Mouse (Mus musculus): ENCODE measurements around the gene Lyar.

Lyar gene

DNA sequence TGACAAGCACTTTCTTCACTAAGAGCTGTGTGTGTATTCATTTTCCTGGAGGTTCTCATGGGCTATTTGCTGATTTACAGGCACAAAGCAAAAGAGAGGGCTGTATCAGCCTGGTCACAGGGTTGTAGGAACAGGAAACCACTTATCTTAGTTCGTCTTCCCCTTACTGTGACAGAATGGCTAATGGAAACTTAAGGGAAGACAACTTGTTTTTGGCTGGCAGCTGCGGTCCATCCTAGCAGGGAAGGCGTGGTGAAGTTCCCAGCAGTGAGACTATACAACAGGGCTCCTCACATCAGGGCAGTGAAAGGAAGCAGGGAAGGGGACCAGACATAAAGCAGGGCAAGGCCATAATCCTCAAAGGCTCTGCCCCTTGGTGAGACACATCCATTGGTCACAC lies 35.4 kb downstream of the Lyar start:
- no peak for DNase-seq (ENCODE audit: low read depth, low spot score)

DNA sequence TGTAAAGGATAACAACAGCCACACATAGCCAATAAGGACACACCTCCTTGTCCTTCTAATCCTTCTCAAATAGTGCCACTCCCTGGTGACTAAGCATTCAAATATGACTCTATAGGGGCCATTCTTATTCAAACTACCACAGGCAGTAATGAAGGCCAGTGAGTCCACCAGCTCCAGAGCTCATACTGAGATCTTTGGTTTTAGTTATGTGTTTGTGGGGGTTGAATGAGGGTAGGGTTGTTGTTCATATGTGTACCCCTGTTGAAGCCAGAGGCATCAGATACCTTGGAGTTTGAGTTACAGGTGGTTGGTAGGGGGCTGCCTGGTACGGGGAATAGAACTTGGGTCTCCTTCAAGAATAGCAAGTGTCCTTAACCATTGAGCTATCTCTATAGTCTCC lies 36.3 kb downstream of the Lyar start:
- DNase-seq (ENCODE audit: low read depth, low spot score), result no peak

DNA sequence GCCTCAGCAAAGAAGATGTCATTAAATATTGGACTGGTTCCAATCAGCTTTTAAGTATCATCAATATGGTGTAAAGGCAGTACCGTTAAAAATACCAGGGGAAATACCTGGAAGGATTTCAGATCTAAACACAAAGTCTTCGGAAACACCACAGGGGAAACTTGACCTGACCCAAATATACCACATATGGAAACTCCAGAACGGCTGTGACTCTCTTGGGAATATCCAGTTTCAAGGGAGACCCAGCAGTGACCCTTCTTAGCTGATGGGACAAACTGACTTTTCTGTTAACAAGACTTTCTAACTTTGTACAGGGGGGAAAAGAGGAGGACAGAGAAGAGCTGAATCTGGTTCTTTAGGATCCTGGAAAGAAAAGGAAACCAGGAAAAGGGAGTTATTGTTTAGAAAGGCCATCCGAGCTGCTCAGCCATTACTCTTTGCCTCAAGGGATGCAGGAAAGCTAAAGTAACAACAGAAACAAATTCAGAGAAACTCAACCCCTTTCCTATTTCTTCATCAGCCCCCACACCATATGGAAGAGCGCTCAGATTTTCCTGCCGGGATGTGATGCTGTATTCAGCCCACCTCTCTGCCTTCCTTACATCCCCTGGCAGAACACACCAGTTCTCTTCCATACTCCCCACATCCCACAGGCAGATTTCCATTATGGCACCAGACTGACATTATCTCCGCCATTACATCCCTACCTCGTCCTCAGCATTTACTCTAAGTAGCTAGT lies 37.9 kb downstream of the Lyar start:
- no peak for DNase-seq (ENCODE audit: low read depth, low spot score)

DNA sequence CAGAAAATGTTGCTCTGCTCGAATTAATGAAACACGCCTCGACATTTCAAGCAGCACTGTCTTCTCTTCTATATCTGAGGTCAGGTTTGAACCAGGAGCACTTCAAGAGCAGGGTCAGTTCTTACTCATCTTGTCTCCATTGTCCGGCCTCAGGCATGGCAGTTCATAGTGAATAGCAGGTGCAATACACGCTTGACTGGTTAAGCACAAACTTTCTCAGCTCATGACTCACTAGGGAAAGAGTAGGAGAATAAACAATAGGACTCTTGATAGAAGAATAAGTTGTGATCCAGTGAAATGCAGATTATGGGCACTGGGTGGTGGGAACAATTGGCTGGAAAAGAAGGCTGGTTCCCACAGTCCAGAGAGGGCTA lies 38.5 kb downstream of the Lyar start:
- DNase-seq (ENCODE audit: low read depth, low spot score), result no peak

DNA sequence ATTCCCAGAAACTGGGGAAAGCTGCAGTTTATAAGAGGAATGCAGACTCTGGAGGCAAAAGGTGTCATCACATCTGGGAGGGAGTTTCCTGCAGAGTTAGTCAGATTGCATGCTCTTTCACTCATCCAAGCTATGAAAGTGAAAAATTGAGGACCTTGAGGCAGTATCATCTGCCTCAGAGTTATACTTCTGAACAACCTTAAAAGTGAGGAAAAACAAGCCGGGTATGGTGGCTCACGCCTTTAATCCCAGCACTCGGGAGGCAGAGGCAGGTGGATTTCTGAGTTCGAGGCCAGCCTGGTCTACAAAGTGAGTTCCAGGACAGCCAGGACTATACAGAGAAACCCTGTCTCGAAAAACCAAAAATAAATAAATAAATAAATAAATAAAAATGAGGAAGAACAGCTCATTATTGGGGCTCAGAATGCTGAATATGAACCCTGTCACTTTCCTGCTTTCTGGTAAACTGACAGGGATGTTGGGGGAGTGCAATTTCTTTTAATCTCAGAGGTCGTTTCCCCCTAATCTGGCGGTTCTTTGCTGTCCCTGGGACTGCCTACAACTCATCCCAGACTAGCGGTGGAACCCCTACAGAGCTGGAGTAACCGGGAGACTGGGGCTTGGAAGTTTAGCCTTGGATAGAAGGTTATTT lies 39.3 kb downstream of the Lyar start:
- no peak for DNase-seq (ENCODE audit: low read depth, low spot score)

DNA sequence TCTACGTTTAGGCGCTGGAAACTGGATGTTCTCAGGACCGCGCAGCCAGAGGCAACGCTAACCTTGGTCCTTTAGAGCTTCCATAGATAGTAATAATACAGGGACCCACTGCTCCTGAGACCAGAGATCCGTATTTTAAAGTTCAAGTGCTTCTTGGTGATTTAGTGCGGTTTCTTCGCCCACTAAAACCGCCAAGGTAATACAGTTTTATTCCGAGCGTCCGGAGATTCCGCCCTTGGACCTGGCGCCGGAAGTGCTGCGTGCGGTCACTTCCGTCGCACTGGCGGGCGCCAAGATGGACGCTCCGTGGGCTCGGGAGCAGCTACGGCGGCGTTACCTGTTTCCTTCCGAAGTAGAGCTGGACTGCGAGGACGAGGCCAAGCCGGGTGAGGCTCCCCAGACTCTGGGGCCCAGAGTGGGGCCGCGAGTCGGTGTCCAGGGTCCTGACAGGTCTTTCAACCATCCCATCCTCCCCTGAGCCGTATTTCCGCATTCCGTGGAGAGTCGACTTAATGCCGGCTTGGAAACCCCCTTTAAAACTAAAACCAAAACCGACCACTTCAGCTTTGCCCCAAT lies 39.9 kb downstream of the Lyar start, which contains the start of gene Tmem128:
Gene Tmem128 (plus strand): TSS at position 79 of the 576 bp plus-strand sequence.
- peak; percentile 41 for DNase-seq (ENCODE audit: low read depth, low spot score)

DNA sequence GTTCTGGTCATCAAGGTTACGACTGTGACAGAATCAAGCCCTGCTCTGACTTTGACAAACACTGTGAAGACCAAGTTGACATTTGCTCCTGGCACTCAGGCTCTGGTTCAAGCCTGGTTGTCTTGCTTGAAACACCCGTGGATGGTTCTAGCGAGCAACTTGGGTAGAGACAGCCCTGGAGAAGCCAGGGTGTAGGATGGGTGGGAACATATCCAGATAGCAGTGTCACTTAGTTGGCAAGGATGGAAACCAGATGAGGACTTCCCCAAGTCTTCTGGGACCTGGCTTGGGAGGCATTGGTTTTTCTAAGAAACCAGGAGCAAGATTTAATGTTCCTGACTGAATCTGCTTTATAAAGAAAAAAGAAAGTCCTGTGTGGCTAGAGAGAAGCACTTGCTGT lies 50.7 kb downstream of the Lyar start:
- DNase-seq (ENCODE audit: low read depth, low spot score), result no peak

DNA sequence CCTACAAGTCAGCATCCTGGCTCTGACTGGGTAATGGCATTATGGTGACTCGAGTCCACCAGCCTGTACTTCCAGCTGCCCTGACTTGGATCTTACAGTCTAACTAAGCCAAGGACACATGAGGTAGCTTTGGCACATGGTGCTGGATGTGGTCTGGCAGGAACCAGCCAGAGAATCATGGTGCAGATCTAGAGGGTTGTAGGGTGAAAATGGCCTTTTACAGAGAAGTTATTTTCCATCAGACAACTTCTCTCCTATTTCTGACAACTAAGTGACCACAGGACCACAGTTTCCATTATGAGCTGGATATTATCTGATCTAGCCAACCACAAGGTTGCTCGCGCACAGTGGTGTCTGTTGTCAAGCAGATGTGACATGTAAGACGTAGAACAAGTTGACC lies 53.6 kb downstream of the Lyar start:
- DNase-seq (ENCODE audit: low read depth, low spot score), result no peak

DNA sequence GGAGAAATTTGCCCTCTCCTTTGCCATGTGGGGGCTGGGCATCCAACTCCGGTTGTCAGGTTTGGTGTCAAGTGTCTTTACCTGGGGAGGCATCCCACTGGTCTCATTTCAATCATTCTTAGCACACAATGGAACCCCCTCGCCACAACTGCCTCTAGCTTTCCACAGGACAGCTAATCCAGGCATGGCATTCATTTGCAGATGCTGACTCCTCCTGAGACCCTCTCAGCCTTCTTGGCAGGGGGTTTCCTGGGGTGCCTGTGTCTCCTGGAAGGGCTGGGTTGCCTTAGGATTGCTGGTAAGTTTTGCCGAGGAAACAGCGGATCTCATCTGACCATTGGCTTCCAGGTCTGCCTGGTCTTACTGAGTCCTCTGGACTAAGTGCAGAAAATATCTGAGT lies 55.5 kb downstream of the Lyar start, which contains the start of gene Otop1:
Gene Otop1 (plus strand): TSS at position 202 of the 400 bp plus-strand sequence.
- no peak for DNase-seq (ENCODE audit: low read depth, low spot score)

DNA sequence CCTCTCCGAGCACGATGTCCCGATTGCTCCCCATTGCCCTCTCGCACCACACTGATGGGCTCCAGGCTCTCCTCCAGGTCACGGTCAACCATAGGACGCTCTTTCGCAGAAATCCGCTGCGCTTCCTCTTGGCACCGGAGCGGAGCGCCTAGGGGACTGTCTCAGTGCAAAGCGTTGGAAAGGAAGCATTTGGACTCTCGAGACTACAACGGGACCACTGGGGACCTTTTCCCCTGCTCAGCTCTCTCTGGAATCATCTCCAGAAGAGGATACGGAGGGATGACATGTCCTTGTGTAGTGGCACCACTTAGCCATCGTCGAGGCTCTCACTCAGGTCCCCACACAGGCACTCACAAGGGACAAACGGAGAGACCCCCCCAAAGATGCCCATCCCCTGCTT lies 56.2 kb downstream of the Lyar start:
- no peak for DNase-seq (ENCODE audit: low read depth, low spot score)

DNA sequence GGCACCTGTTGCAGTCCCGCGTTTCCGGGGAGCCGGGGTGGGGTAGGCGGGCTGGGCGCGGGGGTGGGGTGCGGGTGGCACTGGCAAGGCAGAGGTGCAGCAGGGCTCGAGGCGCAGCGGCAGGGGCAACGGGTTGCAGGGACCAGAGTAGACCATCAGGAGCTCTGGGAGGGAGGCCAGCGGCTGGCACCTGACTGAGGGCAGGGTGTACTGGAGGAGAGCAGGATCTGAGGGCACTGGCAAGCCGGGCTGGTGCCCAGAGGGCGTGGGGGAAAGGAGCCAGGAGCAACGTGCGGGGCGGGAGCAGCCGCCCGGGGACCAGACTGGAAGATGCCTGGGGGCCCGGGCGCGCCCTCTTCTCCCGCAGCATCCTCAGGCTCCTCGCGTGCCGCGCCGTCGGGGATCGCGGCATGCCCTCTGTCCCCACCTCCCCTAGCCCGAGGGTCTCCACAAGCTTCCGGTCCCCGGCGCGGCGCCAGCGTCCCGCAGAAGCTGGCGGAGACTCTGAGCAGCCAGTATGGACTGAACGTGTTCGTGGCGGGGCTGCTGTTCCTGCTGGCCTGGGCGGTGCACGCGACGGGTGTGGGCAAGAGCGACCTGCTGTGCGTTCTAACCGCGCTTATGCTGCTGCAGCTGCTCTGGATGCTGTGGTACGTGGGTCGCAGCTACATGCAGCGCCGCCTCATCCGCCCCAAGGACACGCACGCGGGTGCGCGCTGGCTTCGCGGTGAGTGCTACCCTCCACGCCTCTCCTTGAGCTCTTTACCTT lies 57.0 kb downstream of the Lyar start:
- DNase-seq (ENCODE audit: low read depth, low spot score), result no peak

DNA sequence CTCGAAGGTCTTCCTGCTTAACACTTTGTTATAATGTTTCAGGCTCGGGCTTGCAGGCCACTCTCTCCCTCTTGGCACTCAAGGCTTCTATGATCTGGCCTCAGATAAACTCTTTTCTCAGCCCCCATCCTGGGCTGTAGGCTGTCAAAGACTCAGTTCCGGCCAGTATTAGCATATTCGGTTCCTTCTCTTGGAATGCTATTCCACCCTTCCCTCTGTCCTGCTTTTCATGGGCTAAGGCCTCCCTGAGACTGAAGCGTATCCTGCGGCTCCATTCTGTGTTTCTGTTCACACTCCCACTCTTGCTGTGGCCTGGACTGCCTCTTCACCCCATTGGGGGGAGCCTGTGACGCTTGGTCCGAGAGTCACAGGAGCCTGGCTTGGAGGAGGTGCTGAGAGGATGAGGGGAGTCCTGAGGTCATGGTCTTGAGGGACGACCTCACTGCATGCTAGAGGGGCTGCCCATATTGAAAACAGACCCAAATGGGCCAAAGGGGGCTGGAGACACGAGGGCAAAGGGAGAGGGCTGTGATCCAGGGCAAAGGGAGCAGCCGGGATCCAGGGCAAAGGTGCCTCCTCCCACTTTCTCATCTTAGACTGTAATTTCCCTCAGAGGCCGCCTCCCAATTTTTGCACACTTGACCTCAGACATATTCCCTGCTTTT lies 57.8 kb downstream of the Lyar start:
- DNase-seq (ENCODE audit: low read depth, low spot score), result no peak

DNA sequence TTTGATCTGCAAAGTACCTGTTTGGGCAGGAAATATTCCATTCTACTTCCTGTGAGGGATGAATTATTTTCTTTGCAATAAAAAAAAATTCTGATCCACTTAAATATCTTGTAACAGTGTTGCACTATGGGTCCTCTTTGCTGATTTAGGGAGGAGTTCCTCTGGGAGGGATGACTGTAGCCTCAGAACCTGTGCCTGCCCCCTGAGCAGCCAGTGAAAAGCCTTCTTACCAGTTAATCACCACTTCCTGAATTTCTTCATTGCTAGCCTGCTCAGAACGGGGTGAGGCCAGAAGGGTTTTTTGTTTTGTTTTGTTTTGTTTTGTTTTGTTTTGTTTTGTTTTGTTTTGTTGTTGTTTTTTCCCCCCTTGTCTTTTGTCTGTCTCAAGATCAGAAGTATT lies 59.8 kb downstream of the Lyar start:
- DNase-seq (ENCODE audit: low read depth, low spot score), result no peak
